ENCODE assay signal across 8 mouse cellular contexts in the genomic region with DNA sequence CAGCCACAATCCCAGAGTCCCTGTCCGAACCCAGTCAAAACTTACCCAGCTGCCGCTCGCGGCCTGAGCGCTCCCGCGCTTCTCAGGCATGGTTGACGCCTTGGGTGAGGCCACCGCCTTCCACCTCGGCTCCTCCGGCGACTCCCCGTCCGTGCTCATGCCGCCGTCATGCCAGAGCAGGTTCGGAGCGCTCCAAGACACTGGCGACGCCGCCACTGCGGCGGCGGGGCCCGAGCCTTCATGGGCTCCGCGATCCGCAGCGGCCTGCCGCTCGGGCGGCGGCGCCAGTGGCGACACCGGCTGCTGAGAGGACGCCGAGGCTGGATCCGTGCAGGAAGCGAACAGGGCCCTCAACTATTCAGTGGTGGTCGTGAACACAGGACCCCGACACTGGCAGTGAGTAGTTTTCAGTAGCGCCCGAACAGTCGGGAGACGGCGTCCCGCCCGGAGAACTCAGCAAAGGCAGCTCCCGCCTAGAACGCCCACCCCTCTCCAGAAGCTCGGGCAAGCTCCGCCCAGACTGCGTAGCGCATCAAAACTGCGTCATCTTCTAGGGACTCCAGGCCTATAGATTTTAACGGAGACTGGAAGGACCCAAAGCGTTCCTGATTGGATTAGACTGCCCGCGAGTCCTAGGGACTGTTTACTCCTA. TPM values are rescaled to one million over a fixed set of nuclear protein-coding genes. Genes with fewer than 3 reads are reported as not detected.
A peak's percentile ranks its signal among the peaks of the same experiment; 100 is the strongest.
DNase-seq lines count a peak whose midpoint lies in the region; ATAC-seq lines count a peak whose summit lies in the region.

Mfsd14b (minus strand) TSS at position 517 of the 652 bp plus-strand sequence.

- H3K4me2 ChIP-seq in hindbrain, embryonic 12.5 days (replicated peaks) = peak within 1 kb of the TSS; percentile 77

- H3K4me3 ChIP-seq in hindbrain, embryonic 12.5 days = peak within 1 kb of the TSS; percentile 90

- H3K9ac ChIP-seq in hindbrain, embryonic 12.5 days = peak within 1 kb of the TSS; percentile 95

- ATAC-seq in hindbrain, embryonic 12.5 days (ENCODE audit: low FRiP score) = peak; percentile 99

- H3K27me3 ChIP-seq in hindbrain, embryonic 12.5 days = no peaks in the 10 kb centered on the region

- peak; percentile 93 for DNase-seq in NIH3T3 (ENCODE audit: low read depth)
- peak; percentile 92 to 95 for DNase-seq in cerebellum, postnatal 10 days
- DNase-seq in frontal cortex, postnatal 10 days (ENCODE audit: low spot score in 2 of 2) = peak; percentile 88 to 93
- DNase-seq in layer of hippocampus, postnatal 14 days (ENCODE audit: low spot score in 2 of 2) = peak; percentile 92 to 95
- DNase-seq in lung, postnatal 14 days = peak; percentile 87
- DNase-seq in retina, adult 2 months (ENCODE audit: low read depth, low spot score) = peak; percentile 85
- peak; percentile 85 to 87 for DNase-seq in thymus, postnatal 36 days

- peak within 1 kb of the TSS; percentile 88 for H3K27ac ChIP-seq in hindbrain, embryonic 12.5 days

- peaks cover 6% of the 10 kb centered on the region for H3K4me1 ChIP-seq in hindbrain, embryonic 12.5 days

- WGBS in hindbrain, embryonic 12.5 days = under 1% methylated on average over 60 of the region's 60 CpGs

- 0 out of 2 replicates have a peak, but pooled peaks cover 3% of the 10 kb centered on the region for H3K9me3 ChIP-seq in hindbrain, embryonic 12.5 days (replicated peaks)

- no peaks in the 10 kb centered on the region for H3K36me3 ChIP-seq in hindbrain, embryonic 12.5 days

RNA-seq across cellular contexts. Expression of gene Mfsd14b, which starts in this region (rescaled TPM):
- 47.2 and 47.5 TPM in 2 replicates for polyA plus RNA-seq in hindbrain, embryonic 12.5 days (2016; fragmentation: Nextera tagmentation; extraction: Ambion mirVana)
- 10 to 100 TPM; 32.6 to 36.7 TPM for total RNA-seq in layer of hippocampus, postnatal 14 days (2021)

Comparison
In these comparisons a context has a peak if more than half of its experiments do, and no peak if none do; other contexts are left out.
1. Peak in every context shown above with its lines: DNase-seq, ATAC-seq, H3K4me3 ChIP-seq and H3K27ac ChIP-seq.